Mouse (Mus musculus): Measurements from ENCODE around the gene Sspo. TPM values are rescaled to one million over a fixed set of nuclear protein-coding genes. Genes with fewer than 3 reads are reported as not detected.

Sspo gene
- polyA plus RNA-seq, 1 experiment: 0.13 TPM

DNA sequence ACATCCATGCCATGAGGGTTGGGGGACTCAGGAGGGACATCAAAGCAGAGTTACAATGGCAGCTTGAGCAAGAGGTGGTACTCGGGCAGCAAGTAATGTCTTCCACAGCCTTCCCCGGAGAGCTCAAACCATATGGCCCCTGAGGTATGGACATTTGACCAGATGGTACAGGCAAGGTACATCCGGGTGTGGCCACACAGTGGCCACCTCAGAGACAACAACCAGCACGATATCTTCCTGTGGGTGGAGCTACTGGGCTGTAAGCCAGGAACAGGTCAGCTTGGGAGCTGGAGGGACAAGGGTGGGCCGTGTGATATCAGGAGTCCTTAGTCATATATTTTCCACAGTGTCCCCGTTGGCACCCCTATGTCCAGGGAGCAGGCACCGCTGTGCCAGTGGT is 19.5 kb downstream of the Sspo start:
- Histone ChIP-seq H3K36me3 (ENCODE audit: control insufficient read depth, insufficient read depth) (no peaks in the 10 kb centered on the region), H3K79me3 (ENCODE audit: low read depth) (no peaks in the 10 kb centered on the region), H3K79me2 (ENCODE audit: control insufficient read depth, insufficient read depth) (no peaks in the 10 kb centered on the region), H3K4me3 (ENCODE audit: insufficient read depth, poor library complexity, severe bottlenecking) (no peak overlapping the region), H3ac (ENCODE audit: control insufficient read depth, insufficient read length, low read depth) (no peak overlapping the region), H3K27me3 (ENCODE audit: control insufficient read depth, insufficient read depth, insufficient read length) (peaks cover 9% of the 10 kb centered on the region)
- TF ChIP-seq FOSL1 (IDR thresholded peaks at IDR 0.05; ENCODE audit: insufficient read depth, low read length, poor library complexity, severe bottlenecking): no peak
- TF ChIP-seq USF1 (IDR thresholded peaks at IDR 0.05; ENCODE audit: low read depth): no peak

DNA sequence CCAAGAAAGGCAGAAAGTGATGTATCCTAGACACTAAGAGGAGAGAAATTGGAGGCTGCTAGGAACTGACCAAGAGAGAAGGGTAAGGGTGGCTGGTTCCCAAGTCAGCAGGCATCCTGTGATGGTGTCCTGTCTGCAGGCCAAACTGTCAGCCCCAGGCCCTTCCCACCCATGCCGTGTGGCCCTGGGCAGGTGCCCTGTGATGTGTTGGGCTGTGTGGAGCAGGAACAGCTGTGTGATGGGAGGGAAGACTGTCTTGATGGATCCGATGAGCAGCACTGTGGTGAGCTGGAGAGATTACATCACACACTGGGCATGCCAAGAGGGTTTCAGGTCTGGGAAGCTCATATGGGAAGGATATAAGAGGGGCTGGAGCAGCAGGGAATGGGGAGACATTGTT is 22.7 kb downstream of the Sspo start:
- no peaks in the 10 kb centered on the region for H3K36me3 ChIP-seq (ENCODE audit: control insufficient read depth, insufficient read depth)
- TF ChIP-seq CTCF (IDR thresholded peaks at IDR 0.05; ENCODE audit: control insufficient read depth, insufficient read depth, insufficient read length) (no peak), MYOG (IDR thresholded peaks at IDR 0.05; ENCODE audit: control insufficient read depth, extremely low read depth, insufficient read length) (no peak), CEBPB (IDR thresholded peaks at IDR 0.05; ENCODE audit: low read depth) (no peak), MAX (IDR thresholded peaks at IDR 0.05) (no peak), MYOD1 (IDR thresholded peaks at IDR 0.05; ENCODE audit: control insufficient read depth, insufficient read length, low read depth) (no peak), USF1 (IDR thresholded peaks at IDR 0.05; ENCODE audit: low read depth) (no peak), FOSL1 (IDR thresholded peaks at IDR 0.05; ENCODE audit: insufficient read depth, low read length, poor library complexity, severe bottlenecking) (no peak)
- H3K4me3 ChIP-seq (ENCODE audit: insufficient read depth, poor library complexity, severe bottlenecking): no peak overlapping the region
- no peak overlapping the region for H3ac ChIP-seq (ENCODE audit: control insufficient read depth, insufficient read length, low read depth)
- H3K79me3 ChIP-seq (ENCODE audit: low read depth): no peaks in the 10 kb centered on the region
- no peaks in the 10 kb centered on the region for H3K79me2 ChIP-seq (ENCODE audit: control insufficient read depth, insufficient read depth)
- peaks cover 40% of the 10 kb centered on the region for H3K27me3 ChIP-seq (ENCODE audit: control insufficient read depth, insufficient read depth, insufficient read length)

DNA sequence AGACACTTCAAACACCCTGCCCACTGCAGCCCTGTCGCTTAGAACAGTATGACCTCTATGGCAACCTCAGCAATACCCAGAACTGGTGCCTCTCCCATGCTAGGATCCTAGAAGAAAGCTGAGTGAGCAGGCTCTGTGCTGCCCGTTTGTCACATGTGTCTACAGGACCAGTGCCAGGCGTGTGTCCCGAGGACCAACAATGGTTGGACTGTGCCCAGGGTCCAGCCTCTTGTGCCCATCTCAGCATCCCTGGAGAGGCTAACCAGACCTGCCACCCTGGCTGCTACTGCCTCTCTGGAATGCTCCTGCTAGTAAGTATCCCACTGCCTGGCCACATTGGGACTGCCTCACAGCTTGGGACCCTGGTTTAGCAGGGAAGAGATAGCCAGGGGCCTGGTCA is 30.4 kb downstream of the Sspo start:
- Histone ChIP-seq H3K79me3 (ENCODE audit: low read depth) (no peaks in the 10 kb centered on the region), H3K27me3 (ENCODE audit: control insufficient read depth, insufficient read depth, insufficient read length) (peaks cover 38% of the 10 kb centered on the region), H3K36me3 (ENCODE audit: control insufficient read depth, insufficient read depth) (no peaks in the 10 kb centered on the region), H3K4me3 (ENCODE audit: insufficient read depth, poor library complexity, severe bottlenecking) (no peak overlapping the region), H3K79me2 (ENCODE audit: control insufficient read depth, insufficient read depth) (no peaks in the 10 kb centered on the region), H3ac (ENCODE audit: control insufficient read depth, insufficient read length, low read depth) (no peak overlapping the region)
- TF ChIP-seq CEBPB (IDR thresholded peaks at IDR 0.05; ENCODE audit: low read depth) (no peak), MYOG (IDR thresholded peaks at IDR 0.05; ENCODE audit: control insufficient read depth, extremely low read depth, insufficient read length) (no peak), USF1 (IDR thresholded peaks at IDR 0.05; ENCODE audit: low read depth) (no peak), MAX (IDR thresholded peaks at IDR 0.05) (no peak), MYOD1 (IDR thresholded peaks at IDR 0.05; ENCODE audit: control insufficient read depth, insufficient read length, low read depth) (no peak), FOSL1 (IDR thresholded peaks at IDR 0.05; ENCODE audit: insufficient read depth, low read length, poor library complexity, severe bottlenecking) (no peak), CTCF (IDR thresholded peaks at IDR 0.05; ENCODE audit: control insufficient read depth, insufficient read depth, insufficient read length) (no peak)

DNA sequence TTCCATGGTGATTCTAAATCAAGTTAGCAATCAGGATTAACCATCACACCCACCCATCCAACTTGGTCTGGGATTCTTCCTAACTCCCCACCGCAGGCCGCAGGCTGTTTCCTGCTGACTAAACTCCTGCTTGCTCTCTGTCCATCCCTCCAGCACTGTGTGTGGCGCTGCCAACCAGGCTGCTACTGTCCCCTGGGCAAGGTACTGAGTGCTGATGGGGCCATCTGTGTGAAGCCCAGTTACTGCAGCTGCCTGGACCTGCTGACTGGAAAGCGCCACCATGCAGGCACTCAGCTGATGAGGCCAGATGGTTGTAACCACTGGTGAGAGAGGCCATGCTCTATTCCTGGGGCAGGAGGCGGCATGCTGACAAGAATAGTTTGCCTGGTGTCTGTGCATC is 34.5 kb downstream of the Sspo start:
- Histone ChIP-seq H3K4me3 (ENCODE audit: insufficient read depth, poor library complexity, severe bottlenecking) (no peak overlapping the region), H3K27me3 (ENCODE audit: control insufficient read depth, insufficient read depth, insufficient read length) (peaks cover 8% of the 10 kb centered on the region)

GRCm38 (mm10) chr6:48487747-48488725 is 40.0 kb downstream of the Sspo start:
- H3K4me3 ChIP-seq (ENCODE audit: insufficient read depth, poor library complexity, severe bottlenecking): no peak overlapping the region
- TF ChIP-seq CEBPB (IDR thresholded peaks at IDR 0.05; ENCODE audit: low read depth): no peak
- no peak for TF ChIP-seq FOSL1 (IDR thresholded peaks at IDR 0.05; ENCODE audit: insufficient read depth, low read length, poor library complexity, severe bottlenecking)
- TF ChIP-seq MYOD1 (IDR thresholded peaks at IDR 0.05; ENCODE audit: control insufficient read depth, insufficient read length, low read depth): no peak
- TF ChIP-seq USF1 (IDR thresholded peaks at IDR 0.05; ENCODE audit: low read depth): no peak
- no peak for TF ChIP-seq MYOG (IDR thresholded peaks at IDR 0.05; ENCODE audit: control insufficient read depth, extremely low read depth, insufficient read length)
- no peak for TF ChIP-seq MAX (IDR thresholded peaks at IDR 0.05)
- TF ChIP-seq CTCF (IDR thresholded peaks at IDR 0.05; ENCODE audit: control insufficient read depth, insufficient read depth, insufficient read length): no peak
- H3K79me2 ChIP-seq (ENCODE audit: control insufficient read depth, insufficient read depth): no peaks in the 10 kb centered on the region
- no peaks in the 10 kb centered on the region for H3K79me3 ChIP-seq (ENCODE audit: low read depth)
- H3K27me3 ChIP-seq (ENCODE audit: control insufficient read depth, insufficient read depth, insufficient read length): peaks cover 3% of the 10 kb centered on the region
- H3K36me3 ChIP-seq (ENCODE audit: control insufficient read depth, insufficient read depth): no peaks in the 10 kb centered on the region
- H3ac ChIP-seq (ENCODE audit: control insufficient read depth, insufficient read length, low read depth): no peak overlapping the region

More for the DNA sequence above, 34.5 kb downstream of the Sspo start:
- no peak overlapping the region for H3ac ChIP-seq (ENCODE audit: control insufficient read depth, insufficient read length, low read depth)
- H3K36me3 ChIP-seq (ENCODE audit: control insufficient read depth, insufficient read depth): no peaks in the 10 kb centered on the region
- TF ChIP-seq CTCF (IDR thresholded peaks at IDR 0.05; ENCODE audit: control insufficient read depth, insufficient read depth, insufficient read length): no peak
- TF ChIP-seq FOSL1 (IDR thresholded peaks at IDR 0.05; ENCODE audit: insufficient read depth, low read length, poor library complexity, severe bottlenecking): no peak
- TF ChIP-seq MAX (IDR thresholded peaks at IDR 0.05): no peak
- no peak for TF ChIP-seq MYOG (IDR thresholded peaks at IDR 0.05; ENCODE audit: control insufficient read depth, extremely low read depth, insufficient read length)
- TF ChIP-seq MYOD1 (IDR thresholded peaks at IDR 0.05; ENCODE audit: control insufficient read depth, insufficient read length, low read depth): no peak
- TF ChIP-seq CEBPB (IDR thresholded peaks at IDR 0.05; ENCODE audit: low read depth): no peak
- TF ChIP-seq USF1 (IDR thresholded peaks at IDR 0.05; ENCODE audit: low read depth): no peak
- H3K79me3 ChIP-seq (ENCODE audit: low read depth): no peaks in the 10 kb centered on the region
- H3K79me2 ChIP-seq (ENCODE audit: control insufficient read depth, insufficient read depth): no peaks in the 10 kb centered on the region

All from C2C12 (cell line).